Mouse (Mus musculus) myocyte (in vitro differentiated cells): ENCODE data around the gene Six2.

Experiments used
- MAX ChIP-seq: IDR thresholded peaks from one replicate; pipeline ENCODE4 v1.6.1; 2011; ENCODE audit warnings: low read depth, mild to moderate bottlenecking, control low read depth
- POLR2A ChIP-seq: IDR thresholded peaks from one replicate; pipeline ENCODE4 v1.6.1; 2011; ENCODE audit warnings: low read depth, mild to moderate bottlenecking, control low read depth, moderate library complexity; ENCODE audit not compliant: insufficient read length
- TCF12 ChIP-seq: IDR thresholded peaks from one replicate; pipeline ENCODE4 v1.6.1; 2011; ENCODE audit warnings: mild to moderate bottlenecking, control low read depth; ENCODE audit not compliant: poor library complexity, insufficient read depth, severe bottlenecking
- TCF3 ChIP-seq: IDR thresholded peaks from one replicate; pipeline ENCODE4 v1.6.1; 2011; ENCODE audit warnings: low read depth, control low read depth; ENCODE audit not compliant: insufficient read length

- TF ChIP-seq TCF3 (no peak), MAX (no peak), POLR2A (no peak), TCF12 (no peak)
These were observed 10.6 kb upstream of the Six2 start for GRCm38 (mm10) chr17:85698643-85699042.
